Mouse (Mus musculus): ENCODE data around the gene Gm17545.

Gene Gm17545

GRCm38 (mm10) chr9:22453990-22454389 lies at the start of gene Gm17545:
Gm17545 (plus strand) TSS chr9:22454290.
- in situ Hi-C loops (cut with MboI; ENCODE audit: unreplicated experiment in 2 of 2): loop anchor here (25.0 kb wide), 1 partner anchor 1817 kb away; the partner anchor contains the start of genes Fbxl12 (in 2 of the 2) and Ubl5 (in 2 of the 2)

DNA sequence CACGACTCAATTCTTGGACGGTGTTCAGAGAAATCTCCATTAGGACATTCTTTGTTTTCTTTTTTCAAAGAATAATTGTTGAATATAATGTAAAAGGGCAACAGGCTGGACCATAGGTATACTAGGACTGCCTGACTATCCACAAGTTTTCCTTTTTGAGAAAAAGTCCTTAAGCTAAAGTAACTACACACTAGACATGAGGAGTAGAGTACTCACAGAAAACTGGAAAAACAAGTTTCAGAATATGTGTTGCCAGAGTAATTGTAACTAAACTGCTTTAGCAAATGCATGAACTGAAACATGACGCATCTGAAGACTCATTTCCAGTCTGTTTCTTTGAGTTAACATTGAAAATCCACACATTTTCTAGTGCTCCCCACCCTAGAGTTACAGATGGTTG lies 48.7 kb upstream of the Gm17545 start:
- in situ Hi-C loops (cut with MboI; ENCODE audit: unreplicated experiment in 2 of 2): loop anchor here (5.0 to 10.0 kb wide), 7 partner anchors 173 to 428 kb away; partner anchors contain the start of genes Pigyl (in 2 of the 2) and Zfp809 (in 1 of the 2)

DNA sequence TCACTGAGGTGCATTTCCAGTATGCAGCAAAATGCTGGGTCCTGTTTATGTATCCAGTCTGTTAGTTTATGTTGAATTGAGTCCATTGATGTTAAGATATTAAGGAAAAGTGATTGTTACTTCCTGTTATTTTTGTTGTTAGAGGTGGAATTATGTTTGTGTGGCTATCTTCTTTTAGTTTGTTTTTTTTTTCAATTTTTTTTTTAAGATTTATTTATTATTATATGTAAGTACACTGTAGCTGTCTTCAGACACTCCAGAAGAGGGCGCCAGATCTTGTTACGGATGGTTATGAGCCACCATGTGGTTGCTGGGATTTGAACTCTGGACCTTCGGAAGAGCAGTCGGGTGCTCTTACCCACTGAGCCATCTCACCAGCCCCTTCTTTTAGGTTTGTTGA lies 46.5 kb upstream of the Gm17545 start:
- in situ Hi-C loops (cut with MboI; ENCODE audit: unreplicated experiment in 2 of 2): loop anchor here (5.0 to 10.0 kb wide), 7 partner anchors 175 to 430 kb away; partner anchors contain the start of genes Pigyl (in 2 of the 2) and Zfp809 (in 1 of the 2)

DNA sequence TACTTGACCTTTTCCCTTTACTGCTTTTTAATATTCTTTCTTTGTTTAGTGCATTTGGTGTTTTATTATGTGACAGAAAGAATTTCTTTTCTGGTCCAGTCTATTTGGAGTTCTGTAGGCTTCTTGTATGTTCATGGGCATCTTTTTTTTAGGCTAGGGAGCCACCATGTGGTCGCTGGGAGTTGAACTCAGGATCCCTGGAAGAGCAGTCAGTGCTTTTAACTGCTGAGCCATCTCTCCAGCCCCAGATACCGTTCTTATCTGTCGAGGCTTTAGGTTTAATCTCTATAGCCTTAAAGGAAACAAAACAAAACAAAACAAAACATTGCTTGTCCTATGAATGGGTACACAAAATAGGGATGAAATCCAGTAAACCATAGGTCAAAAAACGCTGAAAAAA lies 45.7 kb upstream of the Gm17545 start:
- in situ Hi-C loops (cut with MboI; ENCODE audit: unreplicated experiment in 2 of 2): loop anchor here (5.0 to 10.0 kb wide), 7 partner anchors 176 to 431 kb away; partner anchors contain the start of genes Pigyl (in 2 of the 2) and Zfp809 (in 1 of the 2)

- in situ Hi-C loops (cut with MboI; ENCODE audit: unreplicated experiment in 2 of 2): loop anchor here (5.0 to 10.0 kb wide), 7 partner anchors 177 to 432 kb away; partner anchors contain the start of genes Pigyl (in 2 of the 2) and Zfp809 (in 1 of the 2)
These were observed 44.6 kb upstream of the Gm17545 start for GRCm38 (mm10) chr9:22409501-22409900.

DNA sequence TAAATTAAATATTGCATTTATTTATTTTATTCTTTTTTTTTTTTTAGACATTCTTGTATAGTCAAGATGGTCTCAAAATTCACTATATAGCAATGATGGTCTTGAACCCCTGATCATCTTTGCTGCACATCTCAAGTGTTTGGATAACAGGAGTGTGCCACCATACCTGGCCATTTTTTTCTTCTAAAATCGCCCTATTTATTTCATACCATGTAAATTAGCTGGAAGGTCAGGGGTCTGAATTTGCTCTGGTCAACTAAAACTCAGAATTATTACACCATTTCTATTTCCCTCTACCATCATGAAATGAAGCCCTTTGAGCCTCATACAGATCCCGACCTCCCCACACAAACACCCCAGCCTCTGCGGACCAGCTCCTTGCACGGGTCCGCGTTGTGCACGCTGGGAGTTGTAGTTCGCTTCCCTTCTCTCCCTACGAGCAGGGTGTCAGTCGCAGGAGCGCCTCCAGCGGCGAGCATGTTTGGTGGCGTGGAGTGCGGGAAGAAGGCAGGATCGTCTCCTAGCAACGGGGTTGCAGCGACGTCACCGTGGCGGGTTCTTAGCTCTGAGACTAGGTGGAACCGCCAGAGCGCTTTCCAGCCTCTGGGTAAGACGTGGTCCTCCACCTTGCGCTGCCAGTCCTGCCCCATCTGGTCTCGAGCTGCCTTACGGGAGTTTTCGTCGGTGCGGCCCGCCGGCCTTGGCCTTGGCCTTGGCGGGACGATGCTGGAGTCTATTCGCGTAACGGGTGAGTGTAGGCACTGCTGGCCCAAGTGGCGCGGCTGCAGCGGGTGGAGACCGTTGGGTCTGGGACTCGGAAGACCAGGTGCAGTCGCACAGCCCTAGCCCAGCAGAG lies 42.9 kb upstream of the Gm17545 start, which contains the start of gene 9530077C05Rik:
Gene 9530077C05Rik (plus strand): TSS at position 512 of the 856 bp plus-strand sequence.
- in situ Hi-C loops (cut with MboI; ENCODE audit: unreplicated experiment in 2 of 2): loop anchor here (5.0 to 10.0 kb wide), 3 partner anchors 54 to 436 kb away; partner anchors contain the start of gene Rp9 (in 2 of the 2)

DNA sequence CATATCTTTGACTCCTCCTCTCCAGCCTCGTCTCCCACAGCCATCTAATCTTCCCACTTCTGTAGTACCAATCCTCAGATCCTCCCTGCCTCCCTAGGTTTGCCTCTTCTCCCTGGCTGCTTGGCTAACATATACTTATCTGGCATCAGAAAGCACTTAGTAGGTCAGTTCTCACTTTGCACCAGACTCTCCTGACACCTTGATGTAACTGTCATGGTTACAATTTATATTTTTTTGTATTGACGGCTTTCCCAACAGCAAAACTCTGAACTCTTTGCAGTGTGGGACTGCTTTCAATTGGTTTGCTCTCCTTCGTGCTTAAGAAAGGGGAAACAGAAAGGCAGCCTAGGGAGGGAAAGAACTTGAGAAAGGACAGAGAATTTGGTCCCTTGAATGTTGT lies 37.9 kb upstream of the Gm17545 start:
- in situ Hi-C loops (cut with MboI; ENCODE audit: unreplicated experiment in 2 of 2): loop anchor here in 1 of 2 experiments (10.0 kb wide), 2 partner anchors 49 to 441 kb away; partner anchors contain the start of gene Rp9

- in situ Hi-C loops (cut with MboI; ENCODE audit: unreplicated experiment in 2 of 2): loop anchor here in 1 of 2 experiments (10.0 kb wide), 2 partner anchors 47 to 443 kb away; partner anchors contain the start of gene Rp9
These were observed 36.5 kb upstream of the Gm17545 start for GRCm38 (mm10) chr9:22417547-22417946.

DNA sequence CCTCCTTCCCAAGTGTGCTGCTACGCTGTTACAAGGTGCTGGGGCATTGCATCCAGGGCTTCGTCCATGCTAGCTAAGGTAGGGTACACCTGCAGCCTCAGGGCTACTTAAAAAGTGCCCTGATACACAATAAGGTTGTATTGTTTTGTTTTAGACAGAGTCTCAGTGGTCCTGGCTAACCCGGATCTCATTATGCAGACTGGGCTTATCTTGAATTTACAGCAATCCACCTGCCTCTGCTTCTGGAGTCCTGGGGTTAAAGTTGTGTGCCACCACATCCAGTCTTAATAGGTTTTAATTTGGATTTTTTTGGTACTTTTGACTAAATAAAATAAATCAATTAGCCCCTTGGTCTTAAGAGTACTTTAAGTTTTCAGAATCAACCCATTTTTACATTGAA lies 34.2 kb upstream of the Gm17545 start:
- in situ Hi-C loops (cut with MboI; ENCODE audit: unreplicated experiment in 2 of 2): loop anchor here in 1 of 2 experiments (10.0 kb wide), 2 partner anchors 45 to 445 kb away; partner anchors contain the start of gene Rp9

- in situ Hi-C loops (cut with MboI; ENCODE audit: unreplicated experiment in 2 of 2): no loop called here
These were observed 33.6 kb upstream of the Gm17545 start for GRCm38 (mm10) chr9:22420491-22420890.

- in situ Hi-C loops (cut with MboI; ENCODE audit: unreplicated experiment in 2 of 2): no loop called here
These were observed 31.5 kb upstream of the Gm17545 start for GRCm38 (mm10) chr9:22422559-22422958.

DNA sequence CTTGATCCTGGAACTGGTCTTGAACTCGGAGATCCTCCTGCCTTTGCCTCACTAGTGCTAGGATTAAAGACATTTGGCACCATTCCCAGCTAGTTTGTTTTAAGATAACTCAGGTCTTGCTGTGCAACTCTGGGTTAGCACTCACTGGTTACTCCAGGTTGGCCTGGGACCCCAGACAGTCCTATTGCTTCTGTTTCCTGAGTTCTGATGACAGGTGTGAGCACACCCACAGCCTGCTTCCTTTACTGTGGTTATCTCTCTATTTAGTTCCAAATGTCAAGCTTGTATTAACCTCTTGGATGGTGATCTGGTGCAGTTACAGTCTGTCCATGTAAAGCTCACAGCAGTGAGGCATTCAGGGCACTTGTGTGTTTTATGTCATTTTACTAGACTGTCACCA lies 30.6 kb upstream of the Gm17545 start:
- in situ Hi-C loops (cut with MboI; ENCODE audit: unreplicated experiment in 2 of 2): no loop called here

GRCm38 (mm10) chr9:22424196-22424595 lies 29.9 kb upstream of the Gm17545 start:
- in situ Hi-C loops (cut with MboI; ENCODE audit: unreplicated experiment in 2 of 2): no loop called here

DNA sequence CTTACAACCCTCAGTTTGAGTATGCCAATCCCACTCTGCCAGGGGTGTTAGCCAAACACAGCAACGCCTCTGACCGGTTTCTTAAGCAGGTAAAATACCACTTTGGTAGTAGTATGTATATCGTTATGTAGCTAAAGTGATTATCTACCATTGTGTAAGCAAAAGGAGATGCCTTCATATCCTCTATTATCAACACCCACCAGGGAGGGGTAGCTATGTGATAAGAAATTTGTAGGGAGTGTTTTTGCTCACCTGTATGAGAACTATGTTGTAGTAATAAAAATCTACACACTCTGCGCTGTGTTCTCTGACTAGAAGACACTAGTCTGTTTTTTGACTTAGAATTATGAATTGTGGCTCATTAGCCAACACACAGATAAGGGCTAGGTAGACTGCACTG lies 29.4 kb upstream of the Gm17545 start:
- in situ Hi-C loops (cut with MboI; ENCODE audit: unreplicated experiment in 2 of 2): loop anchor here (25.0 kb wide), 1 partner anchor 1537 kb away; the partner anchor contains the start of genes Angptl6 (in 2 of the 2), Eif3g (in 2 of the 2) and Ppan (in 2 of the 2)

- in situ Hi-C loops (cut with MboI; ENCODE audit: unreplicated experiment in 2 of 2): loop anchor here (25.0 kb wide), 1 partner anchor 1541 kb away; the partner anchor contains the start of genes Angptl6 (in 2 of the 2), Eif3g (in 2 of the 2) and Ppan (in 2 of the 2)
These were observed 25.9 kb upstream of the Gm17545 start for GRCm38 (mm10) chr9:22428028-22428665.

DNA sequence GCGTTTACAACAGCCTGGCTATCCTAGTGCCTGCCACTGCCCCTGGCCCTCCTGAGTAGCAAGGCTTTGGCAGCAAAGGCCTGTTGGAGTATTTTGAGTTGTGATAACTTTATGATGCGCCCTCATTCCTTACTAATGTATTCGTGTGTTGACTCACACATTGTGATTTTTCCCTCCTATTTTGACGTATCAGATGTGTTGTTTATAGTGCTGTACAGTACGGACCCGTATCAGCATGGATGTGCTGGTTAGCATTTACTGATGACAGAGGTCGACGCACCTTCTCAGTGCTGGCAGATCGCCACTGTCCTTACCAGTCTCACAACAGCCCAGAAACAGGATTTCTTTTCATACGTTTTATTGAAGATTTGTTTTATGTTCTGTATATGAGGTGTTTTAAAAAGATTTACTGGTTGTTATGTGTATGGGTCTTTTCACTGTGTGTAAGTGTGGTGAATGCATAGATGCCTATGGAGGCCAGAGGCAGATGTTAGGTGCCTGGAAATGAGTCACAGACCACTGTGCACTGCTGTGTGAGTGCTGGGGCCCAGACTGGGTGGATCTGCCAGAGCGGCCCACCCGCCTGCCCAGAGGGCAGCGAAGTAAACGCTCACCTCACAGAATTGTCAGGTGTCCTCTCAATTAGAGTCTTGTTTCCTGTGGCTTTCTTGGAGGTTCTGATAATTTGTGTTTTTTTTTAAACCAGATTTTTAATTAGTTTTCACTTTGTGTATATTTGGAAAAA lies 25.3 kb upstream of the Gm17545 start:
- in situ Hi-C loops (cut with MboI; ENCODE audit: unreplicated experiment in 2 of 2): loop anchor here (25.0 kb wide), 1 partner anchor 1542 kb away; the partner anchor contains the start of genes Angptl6 (in 2 of the 2), Eif3g (in 2 of the 2) and Ppan (in 2 of the 2)

GRCm38 (mm10) chr9:22429533-22430241 lies 24.4 kb upstream of the Gm17545 start:
- in situ Hi-C loops (cut with MboI; ENCODE audit: unreplicated experiment in 2 of 2): loop anchor here (25.0 kb wide), 1 partner anchor 1542 kb away; the partner anchor contains the start of genes Angptl6 (in 2 of the 2), Eif3g (in 2 of the 2) and Ppan (in 2 of the 2)

GRCm38 (mm10) chr9:22430315-22430840 lies 23.7 kb upstream of the Gm17545 start:
- in situ Hi-C loops (cut with MboI; ENCODE audit: unreplicated experiment in 2 of 2): loop anchor here (25.0 kb wide), 1 partner anchor 1543 kb away; the partner anchor contains the start of genes Angptl6 (in 2 of the 2), Eif3g (in 2 of the 2) and Ppan (in 2 of the 2)
